Mouse (Mus musculus): Measurements from ENCODE around the gene Vps26a. TPM values are rescaled to one million over a fixed set of nuclear protein-coding genes. Genes with fewer than 3 reads are reported as not detected.

Gene Vps26a
- 77.4 and 87.8 TPM in 2 replicates for polyA plus RNA-seq (2014; fragmentation: Nextera tagmentation; extraction: Ambion mirVana)

DNA sequence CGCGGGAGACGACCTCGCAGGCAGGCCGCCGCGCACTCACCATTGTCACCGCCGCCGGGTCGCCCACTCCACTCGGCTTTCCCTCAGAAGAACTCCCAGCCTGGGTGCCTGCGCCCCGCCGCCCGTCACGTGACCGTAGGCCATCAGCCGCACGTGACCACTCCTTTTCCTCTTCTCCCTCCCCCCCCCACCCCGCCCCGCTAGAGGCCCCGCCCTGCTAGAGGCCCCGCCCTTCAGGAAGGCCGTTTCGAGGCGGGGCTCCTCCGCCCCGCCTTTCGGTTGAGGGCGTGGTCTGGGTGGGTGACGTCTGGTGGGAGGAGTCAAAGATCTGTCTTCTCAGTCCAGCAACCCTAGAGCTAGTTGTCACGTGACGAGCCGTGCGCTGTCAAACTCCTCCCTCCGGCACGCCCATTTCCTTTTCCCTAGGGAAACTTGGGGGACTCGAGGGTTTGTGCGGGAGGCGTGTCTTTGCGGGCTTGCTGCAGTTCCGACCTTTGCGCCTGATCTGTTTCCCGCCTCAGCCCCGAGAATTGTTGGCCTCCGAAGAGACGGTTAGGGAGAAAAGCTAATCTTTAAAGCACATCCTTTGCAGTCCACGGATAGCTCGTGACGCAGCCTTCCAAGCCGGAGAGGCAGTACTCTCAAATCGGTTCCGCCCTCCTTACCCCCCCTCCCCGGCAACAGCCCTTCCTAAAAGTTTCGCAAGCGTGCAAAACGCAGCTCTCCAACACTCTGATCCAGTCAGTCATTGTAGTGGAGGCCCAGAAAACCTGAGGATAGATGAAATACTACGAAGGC is at the start of gene Vps26a:
Vps26a (minus strand) TSS at position 188 of the 798 bp plus-strand sequence.
- Histone ChIP-seq H3K27me3 (replicated peaks; ENCODE audit: control insufficient read depth, insufficient read depth, low read length) (no peaks in the 10 kb centered on the region), H3K9ac (ENCODE audit: low read depth, low read length) (peak within 1 kb of the TSS; percentile 87), H3K4me1 (replicated peaks; ENCODE audit: control insufficient read depth, insufficient read depth, low read length) (peaks cover 9% of the 10 kb centered on the region; the same call in 1 of the 2 replicates), H3K27ac (ENCODE audit: low read depth, low read length) (peak within 1 kb of the TSS; percentile 84), H3K4me2 (peak within 1 kb of the TSS; percentile 75), H3K9me3 (ENCODE audit: control insufficient read depth, low read length) (no peaks in the 10 kb centered on the region), H3K36me3 (ENCODE audit: control insufficient read depth, insufficient read depth, low read length) (no peaks in the 10 kb centered on the region), H3K4me3 (ENCODE audit: low read depth, low read length) (peak within 1 kb of the TSS; percentile 94)
- ATAC-seq (replicated peaks; ENCODE audit: low FRiP score) (peak; percentile 84), DNase-seq (ENCODE audit: low spot score) (peak; percentile 99)
- under 1% methylated on average over 57 of the region's 59 CpGs for WGBS

DNA sequence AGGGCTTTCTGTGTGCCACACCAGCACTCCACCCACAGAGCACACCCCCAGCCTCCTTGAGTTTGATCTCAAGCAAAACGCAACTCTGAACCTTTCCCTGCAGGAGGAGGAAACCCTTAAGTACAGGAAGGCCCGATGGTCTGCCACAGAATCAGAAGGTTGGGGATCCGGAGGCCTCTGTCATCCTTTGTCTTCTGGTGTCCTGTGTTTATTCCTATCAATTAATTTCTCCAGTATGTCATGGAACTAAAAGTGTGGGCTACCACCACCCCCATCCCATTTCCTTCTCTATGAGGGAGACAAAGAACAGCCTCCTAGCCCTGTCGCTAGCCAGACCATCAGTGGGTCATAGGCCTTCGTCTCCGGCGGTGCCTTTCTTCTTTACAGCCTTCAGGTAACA is 47.9 kb upstream of the Vps26a start:
- DNase-seq (ENCODE audit: low spot score) = no peak
- H3K36me3 ChIP-seq (ENCODE audit: control insufficient read depth, insufficient read depth, low read length) = no peaks in the 10 kb centered on the region
- 78% methylated on average over 7 of the region's 7 CpGs for WGBS

DNA sequence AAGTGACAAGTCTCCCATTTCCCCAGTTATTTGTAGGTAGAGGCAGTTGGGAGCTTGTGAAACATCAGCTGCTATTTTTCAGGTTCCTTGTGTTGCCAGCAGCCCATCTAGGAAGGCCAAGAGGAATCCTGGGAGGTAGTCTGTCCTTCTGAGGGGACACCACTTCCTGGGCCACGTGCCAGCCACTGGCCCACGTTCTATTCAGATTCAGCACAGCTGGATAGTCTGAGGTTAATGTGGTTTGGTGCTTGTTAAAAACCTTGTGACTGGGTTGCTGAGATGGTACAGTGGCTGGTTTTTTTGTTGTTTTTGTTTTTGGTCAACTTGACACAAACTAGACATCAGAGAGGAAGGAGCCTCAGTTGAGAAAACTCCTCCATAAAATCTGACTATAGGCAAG is 46.2 kb upstream of the Vps26a start:
- ATAC-seq (replicated peaks; ENCODE audit: low FRiP score) (no peak), DNase-seq (ENCODE audit: low spot score) (no peak)
- Histone ChIP-seq H3K4me3 (ENCODE audit: low read depth, low read length) (no peak overlapping the region), H3K27me3 (replicated peaks; ENCODE audit: control insufficient read depth, insufficient read depth, low read length) (no peaks in the 10 kb centered on the region), H3K4me2 (no peak overlapping the region), H3K27ac (ENCODE audit: low read depth, low read length) (no peak overlapping the region), H3K9me3 (ENCODE audit: control insufficient read depth, low read length) (no peaks in the 10 kb centered on the region), H3K9ac (ENCODE audit: low read depth, low read length) (no peak overlapping the region), H3K36me3 (ENCODE audit: control insufficient read depth, insufficient read depth, low read length) (no peaks in the 10 kb centered on the region), H3K4me1 (replicated peaks; ENCODE audit: control insufficient read depth, insufficient read depth, low read length) (no peaks in the 10 kb centered on the region)
- WGBS = 28% methylated on average over 2 of the region's 2 CpGs

More for the DNA sequence above, 47.9 kb upstream of the Vps26a start:
- Histone ChIP-seq H3K4me1 (replicated peaks; ENCODE audit: control insufficient read depth, insufficient read depth, low read length) (no peaks in the 10 kb centered on the region), H3K9me3 (ENCODE audit: control insufficient read depth, low read length) (no peaks in the 10 kb centered on the region), H3K9ac (ENCODE audit: low read depth, low read length) (no peak overlapping the region), H3K27ac (ENCODE audit: low read depth, low read length) (no peak overlapping the region), H3K4me2 (no peak overlapping the region), H3K4me3 (ENCODE audit: low read depth, low read length) (no peak overlapping the region), H3K27me3 (replicated peaks; ENCODE audit: control insufficient read depth, insufficient read depth, low read length) (no peaks in the 10 kb centered on the region)
- no peak for ATAC-seq (replicated peaks; ENCODE audit: low FRiP score)

DNA sequence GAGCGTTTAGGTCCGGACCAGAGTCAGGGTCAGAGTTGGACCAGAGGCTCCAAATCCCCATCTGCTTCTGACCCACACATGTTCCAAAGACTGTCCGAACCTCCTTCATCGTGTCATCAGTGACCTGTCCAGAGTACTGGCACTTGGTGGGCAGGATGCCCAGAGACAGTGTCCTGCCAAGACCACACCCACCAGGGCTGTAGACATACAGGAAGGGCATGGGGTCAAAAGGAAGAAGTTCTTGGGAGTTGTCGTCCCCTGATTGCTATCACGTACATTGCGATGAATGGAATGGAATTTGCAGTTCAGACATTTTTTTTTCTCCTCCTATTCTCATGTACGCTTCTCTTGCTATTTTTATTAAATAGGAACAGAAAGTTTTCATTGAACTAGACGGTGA is 43.6 kb upstream of the Vps26a start:
- Histone ChIP-seq H3K9me3 (ENCODE audit: control insufficient read depth, low read length) (no peaks in the 10 kb centered on the region), H3K4me1 (replicated peaks; ENCODE audit: control insufficient read depth, insufficient read depth, low read length) (no peaks in the 10 kb centered on the region), H3K27ac (ENCODE audit: low read depth, low read length) (no peak overlapping the region), H3K4me3 (ENCODE audit: low read depth, low read length) (no peak overlapping the region), H3K9ac (ENCODE audit: low read depth, low read length) (no peak overlapping the region), H3K36me3 (ENCODE audit: control insufficient read depth, insufficient read depth, low read length) (no peaks in the 10 kb centered on the region), H3K4me2 (no peak overlapping the region), H3K27me3 (replicated peaks; ENCODE audit: control insufficient read depth, insufficient read depth, low read length) (no peaks in the 10 kb centered on the region)
- ATAC-seq (replicated peaks; ENCODE audit: low FRiP score) (no peak), DNase-seq (ENCODE audit: low spot score) (no peak)
- WGBS = 73% methylated on average over 9 of the region's 9 CpGs

DNA sequence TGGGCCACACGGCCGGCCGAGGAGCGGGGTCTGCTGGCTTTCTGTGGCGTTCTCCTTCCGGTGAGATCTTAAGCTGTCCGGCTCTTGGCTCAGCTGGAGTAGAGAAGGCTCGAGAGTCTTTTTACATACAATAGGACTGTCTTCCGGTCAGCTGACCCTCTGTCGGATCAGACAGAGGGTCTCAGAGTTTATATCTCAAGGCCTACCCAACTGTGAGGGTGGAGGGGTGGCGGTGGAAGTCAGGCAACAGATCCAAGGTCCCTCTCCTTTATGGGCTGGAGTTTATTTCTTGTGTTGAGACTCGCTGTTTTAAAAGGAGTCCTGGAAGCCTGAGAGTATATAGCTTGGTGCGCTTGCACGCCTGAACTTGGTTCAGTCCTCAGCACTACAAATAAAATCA is 40.7 kb upstream of the Vps26a start, which contains the start of gene Srgn:
Srgn (minus strand) TSS at position 101 of the 400 bp plus-strand sequence.
- Histone ChIP-seq H3K9me3 (ENCODE audit: control insufficient read depth, low read length) (no peaks in the 10 kb centered on the region), H3K9ac (ENCODE audit: low read depth, low read length) (no peak within 1 kb of the TSS), H3K4me3 (ENCODE audit: low read depth, low read length) (no peak within 1 kb of the TSS), H3K27ac (ENCODE audit: low read depth, low read length) (no peak within 1 kb of the TSS), H3K36me3 (ENCODE audit: control insufficient read depth, insufficient read depth, low read length) (no peaks in the 10 kb centered on the region), H3K27me3 (replicated peaks; ENCODE audit: control insufficient read depth, insufficient read depth, low read length) (no peaks in the 10 kb centered on the region), H3K4me1 (replicated peaks; ENCODE audit: control insufficient read depth, insufficient read depth, low read length) (peaks cover 3% of the 10 kb centered on the region; the same call in 1 of the 2 replicates), H3K4me2 (no peak within 1 kb of the TSS)
- DNase-seq (ENCODE audit: low spot score) (no peak), ATAC-seq (replicated peaks; ENCODE audit: low FRiP score) (no peak)
- 84% methylated on average over 14 of the region's 14 CpGs for WGBS

DNA sequence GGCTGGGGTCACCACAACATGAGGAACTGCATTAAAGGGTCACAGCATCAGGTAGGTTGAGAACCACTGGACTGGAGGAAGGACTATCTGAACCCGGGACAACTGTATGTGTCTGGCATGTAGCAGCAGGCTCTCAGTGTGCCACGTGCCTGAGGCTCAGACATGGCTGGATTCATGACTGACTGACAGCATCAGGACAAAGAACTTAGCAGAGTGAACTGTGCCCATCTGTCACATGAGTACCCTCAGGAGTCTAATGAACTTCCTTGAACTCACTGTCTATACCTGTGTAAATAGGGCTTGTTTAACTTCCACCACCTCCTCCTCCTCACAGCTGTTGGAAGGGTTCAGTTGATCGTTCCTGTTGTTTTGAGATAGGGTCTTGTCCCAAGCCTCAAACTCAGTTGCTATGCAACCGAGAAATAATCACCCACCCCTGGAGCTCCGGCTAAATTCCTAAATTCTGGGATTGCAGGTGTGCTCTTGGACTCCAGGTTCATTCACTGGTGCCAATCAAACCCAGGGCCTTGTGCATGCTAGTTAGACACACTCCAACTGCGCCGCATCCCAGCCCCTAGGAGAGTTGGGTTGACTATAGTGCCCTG is 35.8 kb upstream of the Vps26a start:
- WGBS = 75% methylated on average over 7 of the region's 7 CpGs
- Histone ChIP-seq H3K27ac (ENCODE audit: low read depth, low read length) (no peak overlapping the region), H3K9ac (ENCODE audit: low read depth, low read length) (no peak overlapping the region)

GRCm38 (mm10) chr10:62521763-62522162 is 35.2 kb upstream of the Vps26a start:
- peak; percentile 75; the same call in 1 of the 2 replicates for ATAC-seq (replicated peaks; ENCODE audit: low FRiP score)
- Histone ChIP-seq H3K27me3 (replicated peaks; ENCODE audit: control insufficient read depth, insufficient read depth, low read length) (no peaks in the 10 kb centered on the region), H3K36me3 (ENCODE audit: control insufficient read depth, insufficient read depth, low read length) (no peaks in the 10 kb centered on the region), H3K9me3 (ENCODE audit: control insufficient read depth, low read length) (no peaks in the 10 kb centered on the region), H3K4me2 (0 out of 2 replicates have a peak overlapping the region, but pooled peaks have one; percentile 6), H3K9ac (ENCODE audit: low read depth, low read length) (no peak overlapping the region), H3K4me1 (replicated peaks; ENCODE audit: control insufficient read depth, insufficient read depth, low read length) (peaks cover 27% of the 10 kb centered on the region), H3K27ac (ENCODE audit: low read depth, low read length) (no peak overlapping the region), H3K4me3 (ENCODE audit: low read depth, low read length) (no peak overlapping the region)
- 22% methylated on average over 4 of the region's 4 CpGs for WGBS
- DNase-seq (ENCODE audit: low spot score) = no peak

More for the DNA sequence above, 35.8 kb upstream of the Vps26a start:
- H3K27me3 ChIP-seq (replicated peaks; ENCODE audit: control insufficient read depth, insufficient read depth, low read length) = no peaks in the 10 kb centered on the region
- DNase-seq (ENCODE audit: low spot score) (no peak), ATAC-seq (replicated peaks; ENCODE audit: low FRiP score) (no peak)
- no peaks in the 10 kb centered on the region for H3K36me3 ChIP-seq (ENCODE audit: control insufficient read depth, insufficient read depth, low read length)
- H3K4me3 ChIP-seq (ENCODE audit: low read depth, low read length) = no peak overlapping the region
- peaks cover 24% of the 10 kb centered on the region for H3K4me1 ChIP-seq (replicated peaks; ENCODE audit: control insufficient read depth, insufficient read depth, low read length)
- H3K4me2 ChIP-seq = no peak overlapping the region
- no peaks in the 10 kb centered on the region for H3K9me3 ChIP-seq (ENCODE audit: control insufficient read depth, low read length)

DNA sequence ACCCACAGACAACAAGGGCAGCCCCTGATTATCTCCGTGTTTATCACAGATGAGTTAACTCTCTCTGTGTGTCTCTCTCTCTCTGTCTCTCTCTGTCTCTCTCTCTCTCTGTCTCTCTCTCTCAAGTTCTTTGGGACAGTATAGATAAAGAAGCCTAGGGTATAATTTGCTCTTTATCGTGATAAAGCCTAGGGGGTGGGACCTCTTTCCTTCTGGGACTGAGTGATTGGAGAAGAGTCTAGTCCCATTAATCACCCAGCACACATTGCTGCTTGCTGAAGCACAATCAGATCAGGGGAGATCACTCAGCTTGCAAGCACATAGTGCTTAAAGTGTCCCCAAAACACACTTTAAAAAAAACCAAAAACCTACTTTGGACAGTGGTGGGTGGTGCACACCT is 34.3 kb upstream of the Vps26a start:
- Histone ChIP-seq H3K36me3 (ENCODE audit: control insufficient read depth, insufficient read depth, low read length) (no peaks in the 10 kb centered on the region), H3K27me3 (replicated peaks; ENCODE audit: control insufficient read depth, insufficient read depth, low read length) (no peaks in the 10 kb centered on the region), H3K4me2 (peak overlapping the region; percentile 36; the same call in 1 of the 2 replicates), H3K4me1 (replicated peaks; ENCODE audit: control insufficient read depth, insufficient read depth, low read length) (peaks cover 27% of the 10 kb centered on the region), H3K9me3 (ENCODE audit: control insufficient read depth, low read length) (no peaks in the 10 kb centered on the region), H3K27ac (ENCODE audit: low read depth, low read length) (peak overlapping the region; percentile 49), H3K4me3 (ENCODE audit: low read depth, low read length) (no peak overlapping the region), H3K9ac (ENCODE audit: low read depth, low read length) (no peak overlapping the region)
- WGBS = 38% methylated on average over 2 of the region's 2 CpGs
- DNase-seq (ENCODE audit: low spot score) (no peak), ATAC-seq (replicated peaks; ENCODE audit: low FRiP score) (peak; percentile 89)

Data from liver, embryonic 11.5 days (tissue).